Mouse (Mus musculus): Measurements from ENCODE around the gene Setd4. TPM values are rescaled to one million over a fixed set of nuclear protein-coding genes. Genes with fewer than 3 reads are reported as not detected.

The Setd4 gene
- polyA plus RNA-seq, 1 experiment from 2014 or later: 71.7 TPM

- no peak for DNase-seq (ENCODE audit: low spot score)
Measured at GRCm38 (mm10) chr16:93592711-93593110, 11.2 kb downstream of the Setd4 start.

DNA sequence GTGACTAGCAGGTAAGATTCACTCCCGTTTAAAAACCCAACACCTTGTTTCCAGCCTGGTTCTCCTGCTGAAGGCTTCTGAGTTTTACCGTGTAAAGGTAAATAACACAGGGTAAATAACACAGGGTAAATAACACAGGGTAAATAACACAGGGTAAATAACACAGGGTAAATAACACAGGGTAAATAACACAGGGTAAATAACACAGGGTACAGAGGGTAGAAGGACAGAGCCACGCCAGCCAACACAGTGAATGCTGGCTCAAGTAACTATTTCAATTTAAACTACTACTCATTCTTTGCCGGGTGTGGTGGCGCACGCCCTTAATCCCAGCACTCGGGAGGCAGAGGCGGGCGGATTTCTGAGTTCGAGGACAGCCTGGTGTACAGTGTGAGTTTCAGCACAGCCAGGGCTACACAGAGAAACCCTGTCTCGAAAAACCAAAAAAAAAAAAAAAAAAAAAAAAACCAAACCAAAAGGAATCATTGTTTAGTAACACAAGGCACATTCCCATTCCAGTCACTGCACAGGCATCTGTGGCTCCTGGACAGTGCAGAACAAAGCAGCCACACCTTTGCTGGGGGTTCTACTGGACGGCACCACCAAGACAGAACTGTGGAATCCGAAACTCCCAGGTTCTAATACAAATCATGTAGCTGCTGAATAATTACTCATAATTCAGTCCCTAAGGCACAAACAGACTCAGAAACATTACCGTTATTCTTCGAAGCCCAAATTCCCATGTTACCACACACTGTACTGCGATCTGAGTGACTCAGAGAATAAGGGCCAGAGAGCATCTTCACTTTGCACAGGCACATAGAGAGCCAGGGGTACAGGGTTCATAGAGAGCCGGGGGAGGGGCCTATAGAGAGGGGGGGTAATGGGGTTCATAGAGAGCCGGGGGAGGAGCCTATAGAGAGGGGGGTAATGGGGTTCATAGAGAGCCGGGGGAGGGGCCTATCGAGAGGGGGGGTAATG lies 12.1 kb downstream of the Setd4 start:
- DNase-seq (ENCODE audit: low spot score): no peak

DNA sequence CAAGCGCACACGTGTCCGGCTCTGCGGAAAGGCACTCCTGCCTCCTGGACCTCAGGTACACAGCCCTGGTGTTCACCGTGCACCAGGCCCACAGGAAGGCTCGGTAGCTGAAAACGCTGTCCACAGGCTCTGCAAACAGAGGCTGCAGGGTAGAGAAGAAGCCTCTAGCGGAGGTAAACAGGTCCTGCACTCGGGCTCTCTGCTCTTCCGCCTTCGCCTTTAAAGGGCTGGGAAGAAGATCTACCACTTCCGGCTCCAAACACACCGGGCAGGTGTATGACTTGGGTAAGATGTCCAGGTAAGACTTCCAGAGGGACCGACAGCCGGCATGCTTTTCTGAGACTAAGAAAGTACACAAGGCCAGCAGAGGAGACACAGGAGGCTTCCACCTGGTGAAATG lies 12.9 kb downstream of the Setd4 start:
- DNase-seq (ENCODE audit: low spot score): no peak

GRCm38 (mm10) chr16:93588281-93588680 lies 15.6 kb downstream of the Setd4 start:
- DNase-seq (ENCODE audit: low spot score): no peak

GRCm38 (mm10) chr16:93586382-93586781 lies 17.5 kb downstream of the Setd4 start:
- DNase-seq (ENCODE audit: low spot score): peak; percentile 90

- peak; percentile 72 for DNase-seq (ENCODE audit: low spot score)
Measured at GRCm38 (mm10) chr16:93585703-93586205, 18.1 kb downstream of the Setd4 start.

- peak; percentile 40 for DNase-seq (ENCODE audit: low spot score)
Measured at GRCm38 (mm10) chr16:93584976-93585702, 18.7 kb downstream of the Setd4 start.

GRCm38 (mm10) chr16:93581125-93581524 lies 22.7 kb downstream of the Setd4 start:
- no peak for DNase-seq (ENCODE audit: low spot score)

DNA sequence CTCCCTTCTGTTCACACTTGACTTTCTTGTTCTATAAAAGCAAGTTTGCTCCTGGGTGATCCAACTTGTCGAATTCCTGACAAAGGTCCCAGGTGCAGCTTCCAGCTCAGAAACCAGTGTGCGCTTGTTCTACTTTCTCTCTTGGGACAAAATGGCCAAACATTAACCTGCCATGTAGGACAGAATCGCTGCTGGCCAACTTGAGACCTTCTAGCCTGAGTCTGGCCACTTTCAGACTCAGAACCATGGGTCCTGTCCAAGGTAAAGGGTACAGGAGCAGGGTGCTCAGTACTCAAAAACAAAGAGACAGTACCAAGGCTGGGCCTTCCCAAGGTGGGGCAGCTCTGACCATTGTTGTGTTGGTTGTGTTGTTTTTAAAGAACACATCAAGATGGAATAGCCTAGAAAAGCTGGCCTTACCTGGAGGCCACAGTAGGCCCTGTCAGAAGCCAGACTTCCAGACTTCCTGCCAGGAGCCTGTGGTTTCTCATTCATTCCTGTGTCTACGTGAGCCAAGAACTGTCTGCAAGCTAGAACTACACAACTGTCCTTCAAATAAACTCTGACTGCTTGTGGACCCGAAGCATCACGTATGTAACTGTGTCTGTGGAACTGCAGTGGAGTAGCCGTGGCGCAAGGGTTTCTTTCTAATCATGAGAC lies 25.4 kb downstream of the Setd4 start:
- DNase-seq (ENCODE audit: low spot score): no peak

DNA sequence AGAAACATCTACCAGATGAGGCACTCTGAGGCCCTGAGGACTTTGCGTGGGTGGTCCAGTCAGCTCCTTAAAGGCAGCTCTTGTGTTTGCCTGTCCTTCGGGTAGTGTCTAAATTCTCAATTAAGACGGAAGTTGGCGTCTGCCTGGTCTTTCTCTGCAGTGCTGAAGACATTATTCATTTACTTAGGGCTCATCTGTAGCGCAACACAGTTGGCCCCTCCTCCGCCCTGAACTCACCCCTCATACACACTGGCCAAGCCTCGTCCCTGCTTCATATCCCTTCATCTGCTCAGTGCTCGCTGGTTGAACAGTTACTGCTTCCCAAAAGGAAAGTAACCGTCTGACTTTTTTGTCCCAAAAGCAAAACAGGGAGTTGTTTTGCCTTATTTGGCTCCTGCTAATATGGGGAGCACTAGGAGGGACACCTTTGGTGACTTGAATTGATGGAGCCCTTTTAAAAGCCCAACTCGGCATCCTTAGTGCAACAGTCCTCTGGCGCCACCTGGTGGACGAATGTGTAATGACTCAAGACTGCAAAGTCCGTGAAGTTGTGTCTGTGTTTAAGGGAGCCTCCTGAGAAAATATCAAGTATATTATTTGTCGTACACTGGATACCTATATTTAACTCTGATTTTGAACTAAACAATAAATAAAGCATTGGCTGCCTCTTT lies 27.3 kb downstream of the Setd4 start:
- DNase-seq (ENCODE audit: low spot score): peak; percentile 88

GRCm38 (mm10) chr16:93575574-93575973 lies 28.3 kb downstream of the Setd4 start:
- DNase-seq (ENCODE audit: low spot score): peak; percentile 10

GRCm38 (mm10) chr16:93574521-93575191 lies 29.2 kb downstream of the Setd4 start:
- peak; percentile 91 for DNase-seq (ENCODE audit: low spot score)

GRCm38 (mm10) chr16:93573434-93573833 lies 30.4 kb downstream of the Setd4 start:
- DNase-seq (ENCODE audit: low spot score): no peak

- peak; percentile 82 for DNase-seq (ENCODE audit: low spot score)
Measured at GRCm38 (mm10) chr16:93572383-93572782, 31.5 kb downstream of the Setd4 start.

- DNase-seq (ENCODE audit: low spot score): no peak
Measured at GRCm38 (mm10) chr16:93558499-93558898, 45.4 kb downstream of the Setd4 start.

DNA sequence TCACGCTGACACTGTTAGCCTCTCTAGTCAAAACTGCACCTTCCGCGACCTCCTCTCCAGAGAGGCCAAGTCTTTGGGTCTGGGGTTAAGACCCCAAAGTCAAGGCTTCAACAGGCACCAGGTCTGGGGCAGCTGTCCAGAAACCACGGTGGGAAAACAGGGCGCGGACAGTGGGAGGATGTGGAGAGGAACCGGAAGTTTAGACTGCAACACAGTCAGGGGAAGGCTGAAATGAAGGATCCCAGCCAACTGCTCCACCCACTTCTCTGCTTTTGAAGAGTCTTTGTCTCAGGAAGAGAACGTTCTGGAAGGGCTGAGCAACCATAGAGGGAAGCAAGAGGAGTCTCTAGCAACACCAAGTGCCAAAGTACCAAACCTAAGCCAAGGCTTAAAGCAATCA lies 46.2 kb downstream of the Setd4 start:
- DNase-seq (ENCODE audit: low spot score): no peak

- peak; percentile 72 for DNase-seq (ENCODE audit: low spot score)
Measured at GRCm38 (mm10) chr16:93552686-93553513, 51.0 kb downstream of the Setd4 start.

DNA sequence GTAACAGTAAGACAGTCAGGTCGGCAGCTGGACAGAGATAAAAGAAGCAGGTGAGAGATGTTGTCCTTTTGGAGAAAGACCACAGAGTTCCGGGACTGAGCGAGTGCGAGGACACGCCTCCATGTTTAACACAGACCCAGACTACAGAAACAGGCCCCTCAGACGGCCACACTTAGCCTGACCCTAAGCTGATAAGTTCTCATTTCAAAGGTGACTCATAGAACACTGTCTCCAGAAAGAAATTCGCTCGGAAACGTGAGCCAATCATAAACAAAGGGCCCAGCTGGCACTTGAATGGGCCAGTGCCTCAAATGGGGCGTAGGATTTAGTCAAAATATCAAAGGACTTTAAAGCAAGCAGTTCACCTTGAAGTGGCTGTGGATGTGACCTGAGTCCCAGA lies 54.6 kb downstream of the Setd4 start:
- no peak for DNase-seq (ENCODE audit: low spot score)

GRCm38 (mm10) chr16:93548045-93548444 lies 55.8 kb downstream of the Setd4 start:
- DNase-seq (ENCODE audit: low spot score): no peak
